Mouse (Mus musculus) heart, postnatal 0 days (tissue): ENCODE measurements around the gene Cpsf6. TPM values are rescaled to one million over a fixed set of nuclear protein-coding genes. Genes with fewer than 3 reads are reported as not detected.

Experiments used
- ATAC-seq: fragments of 200-750 bp; cut with Nextera tagmentation; 2 replicates; pipeline ENCODE4 v1.8.0; 2017; ENCODE audit warnings: low read depth, moderate number of reproducible peaks, moderate library complexity; ENCODE audit not compliant: insufficient read depth
- DNase-seq: peaks from one replicate; pipeline ENCODE4 v3.0.0-alpha.2; 2016; ENCODE audit warnings: low spot score
- H3K27ac ChIP-seq: fragments of 300-500 bp; sonication (generic); 2 replicates; pipeline ENCODE4 v1.5.1; 2014; ENCODE audit warnings: low read depth, mild to moderate bottlenecking
- H3K27me3 ChIP-seq: fragments of 300-500 bp; sonication (generic); 2 replicates; pipeline ENCODE4 v1.6.1; 2014; ENCODE audit warnings: low read length, mixed read lengths; ENCODE audit not compliant: control insufficient read depth, insufficient read depth
- H3K36me3 ChIP-seq: fragments of 300-500 bp; sonication (generic); replicated peaks from 2 replicates; pipeline ENCODE4 v1.6.1; 2014; ENCODE audit warnings: low read length, mixed read lengths; ENCODE audit not compliant: control insufficient read depth, insufficient read depth
- H3K4me1 ChIP-seq: fragments of 300-500 bp; sonication (generic); 2 replicates; pipeline ENCODE4 v1.6.1; 2014; ENCODE audit warnings: antibody characterized with exemption; ENCODE audit not compliant: control insufficient read depth, insufficient read depth
- H3K4me2 ChIP-seq: fragments of 300-500 bp; sonication (generic); 2 replicates; pipeline ENCODE4 v1.6.1; 2014; ENCODE audit warnings: low read depth, mild to moderate bottlenecking, low read length, moderate library complexity
- H3K4me3 ChIP-seq: fragments of 300-500 bp; sonication (generic); 2 replicates; pipeline ENCODE4 v1.5.1; 2014; ENCODE audit warnings: low read depth, low read length
- H3K9ac ChIP-seq: fragments of 300-500 bp; sonication (generic); replicated peaks from 2 replicates; pipeline ENCODE4 v1.6.1; 2014; ENCODE audit warnings: low read depth, low read length, mixed read lengths
- H3K9me3 ChIP-seq: fragments of 300-500 bp; sonication (generic); replicated peaks from 2 replicates; pipeline ENCODE4 v1.6.1; 2016; ENCODE audit warnings: low read length; ENCODE audit not compliant: control insufficient read depth
- CTCF ChIP-seq: IDR thresholded peaks from 2 replicates; pipeline ENCODE4 v1.5.1; 2016; ENCODE audit warnings: antibody characterized with exemption, control low read depth, low read depth
- EP300 ChIP-seq: IDR thresholded peaks from 2 replicates; pipeline ENCODE4 v1.6.1; 2016; ENCODE audit warnings: antibody characterized with exemption, low read depth
- WGBS: fragments of 180-500 bp; shearing (Covaris S2); extraction: QIAGEN DNeasy Blood & Tissue Kit; methylation state at CpG from one replicate; pipeline ENCODE4 v1.1.7; 2014; 5-methylcytosine and 5-hydroxymethylcytosine counted together
- polyA plus RNA-seq: library from polyadenylated mRNA; unstranded; fragments of >200 nt; fragmentation: Nextera tagmentation; extraction: Ambion mirVana; gene quantifications from 2 replicates; pipeline ENCODE4 v1.2.1, GENCODE M21; 2015
- total RNA-seq: library from RNA; depleted of rRNA; stranded (reverse); fragments of >200 nt; gene quantifications from 2 replicates; pipeline ENCODE4 v1.2.3, GENCODE M21; 2014; ENCODE audit warnings: low replicate concordance

Cpsf6 gene
- total and polyA plus RNA-seq, 2 experiments from 2014 or later = 55.7 to 57.8 TPM

GRCm38 (mm10) chr10:117407734-117408288 lies 28.0 kb upstream of the Cpsf6 start:
- no peak overlapping the region for H3K27ac ChIP-seq
- no peak overlapping the region for H3K4me2 ChIP-seq
- H3K9me3 ChIP-seq = no peaks in the 10 kb centered on the region
- 80% methylated on average over 4 of the region's 4 CpGs for WGBS
- no peaks in the 10 kb centered on the region for H3K36me3 ChIP-seq
- TF ChIP-seq CTCF = no peak
- TF ChIP-seq EP300 = no peak
- DNase-seq (no peak), ATAC-seq (no peak)
- H3K4me1 ChIP-seq = no peaks in the 10 kb centered on the region
- H3K27me3 ChIP-seq = no peaks in the 10 kb centered on the region
- no peak overlapping the region for H3K9ac ChIP-seq
- H3K4me3 ChIP-seq = no peak overlapping the region

DNA sequence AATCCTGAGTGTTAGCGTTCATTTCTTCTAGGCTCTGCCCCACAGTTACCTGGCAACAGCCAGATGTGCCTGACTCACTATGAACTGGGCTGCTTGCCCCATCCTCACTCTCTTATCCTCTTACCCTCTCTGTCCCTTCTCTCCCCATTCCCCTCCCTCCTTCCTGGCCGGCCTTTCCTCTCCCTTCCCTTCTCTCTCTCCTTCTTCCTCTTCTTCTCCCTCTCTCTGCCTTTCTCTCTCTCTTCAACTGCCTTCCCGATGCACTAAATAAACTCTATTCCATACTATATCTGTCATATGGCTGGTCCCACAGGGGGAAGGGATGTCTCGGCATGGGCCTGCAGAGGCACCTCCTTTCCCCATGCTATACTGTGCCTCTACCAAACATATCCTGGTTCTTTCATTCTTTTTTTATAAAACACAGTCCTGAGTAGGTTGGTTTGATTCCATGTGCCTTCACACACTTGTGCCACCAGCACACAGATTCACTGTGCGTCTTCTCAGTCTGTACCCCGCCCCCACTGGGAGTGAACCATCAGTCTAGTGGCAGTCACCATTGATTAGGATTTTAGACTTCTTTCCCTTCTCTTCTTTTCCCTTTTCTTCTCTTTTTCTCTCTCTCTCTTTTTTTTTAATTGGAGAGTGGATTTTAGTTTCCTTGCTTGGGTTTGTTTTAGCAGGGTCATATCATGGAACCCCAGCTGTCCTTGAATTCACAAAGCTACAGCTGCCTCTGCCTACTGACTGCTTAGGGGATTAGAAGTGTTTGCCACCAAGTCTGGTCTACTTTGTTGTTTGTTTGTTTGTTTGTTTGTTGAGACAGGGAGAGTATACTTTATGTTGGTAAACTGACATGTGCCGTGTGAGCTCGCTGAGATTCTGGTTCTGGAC lies 27.3 kb upstream of the Cpsf6 start:
- H3K36me3 ChIP-seq = no peaks in the 10 kb centered on the region
- ATAC-seq (no peak), DNase-seq (no peak)
- WGBS = 80% methylated on average over 8 of the region's 8 CpGs
- no peak overlapping the region for H3K4me2 ChIP-seq
- no peak overlapping the region for H3K27ac ChIP-seq
- H3K4me3 ChIP-seq = no peak overlapping the region
- H3K9ac ChIP-seq = no peak overlapping the region
- no peak for TF ChIP-seq EP300
- TF ChIP-seq CTCF = no peak
- H3K9me3 ChIP-seq = no peaks in the 10 kb centered on the region
- no peaks in the 10 kb centered on the region for H3K4me1 ChIP-seq
- H3K27me3 ChIP-seq = no peaks in the 10 kb centered on the region

GRCm38 (mm10) chr10:117406283-117406588 lies 26.4 kb upstream of the Cpsf6 start:
- whole genome bisulfite sequencing = 80% methylated on average over 5 of the region's 5 CpGs
- Histone ChIP-seq H3K4me3 (no peak overlapping the region), H3K9me3 (no peaks in the 10 kb centered on the region), H3K27me3 (no peaks in the 10 kb centered on the region), H3K27ac (no peak overlapping the region), H3K4me1 (no peaks in the 10 kb centered on the region), H3K9ac (no peak overlapping the region), H3K36me3 (no peaks in the 10 kb centered on the region), H3K4me2 (no peak overlapping the region)
- no peak for DNase-seq
- TF ChIP-seq CTCF (no peak), EP300 (no peak)
- no peak for ATAC-seq

DNA sequence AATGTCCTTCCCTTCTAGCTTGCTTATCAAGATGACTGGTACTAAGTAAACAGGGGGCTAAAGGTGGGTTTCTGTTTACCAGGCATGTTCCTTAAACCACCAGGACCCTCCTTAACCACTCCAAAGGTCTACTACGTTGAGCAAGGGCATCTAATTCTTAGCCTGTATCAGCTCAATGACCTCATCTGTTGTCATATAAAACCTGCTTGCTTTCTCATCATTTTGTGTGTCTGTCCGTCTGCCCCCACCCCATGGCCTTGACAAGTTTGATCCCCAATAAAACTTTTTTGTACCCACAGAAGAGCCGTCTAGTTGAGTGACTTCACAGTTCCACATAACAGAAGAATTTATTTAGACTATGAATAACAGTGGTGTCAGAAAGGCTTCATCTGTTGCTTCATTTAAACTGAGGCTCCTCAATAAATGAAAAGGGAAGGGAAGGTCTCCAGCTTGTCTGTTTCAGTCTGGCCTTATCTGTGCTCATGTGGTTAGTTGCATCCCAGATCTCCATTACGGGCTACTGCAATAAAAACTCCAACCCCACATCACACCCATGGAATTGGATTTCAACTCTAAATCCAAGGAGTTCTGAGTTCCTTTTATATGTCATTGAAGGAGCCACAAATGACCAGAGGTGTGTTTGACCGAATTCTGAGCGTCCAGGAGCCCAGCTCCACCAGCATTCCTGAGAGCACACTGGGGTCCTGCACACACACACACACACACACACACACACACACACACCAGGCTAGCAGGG lies 25.9 kb upstream of the Cpsf6 start:
- no peak for ATAC-seq

DNA sequence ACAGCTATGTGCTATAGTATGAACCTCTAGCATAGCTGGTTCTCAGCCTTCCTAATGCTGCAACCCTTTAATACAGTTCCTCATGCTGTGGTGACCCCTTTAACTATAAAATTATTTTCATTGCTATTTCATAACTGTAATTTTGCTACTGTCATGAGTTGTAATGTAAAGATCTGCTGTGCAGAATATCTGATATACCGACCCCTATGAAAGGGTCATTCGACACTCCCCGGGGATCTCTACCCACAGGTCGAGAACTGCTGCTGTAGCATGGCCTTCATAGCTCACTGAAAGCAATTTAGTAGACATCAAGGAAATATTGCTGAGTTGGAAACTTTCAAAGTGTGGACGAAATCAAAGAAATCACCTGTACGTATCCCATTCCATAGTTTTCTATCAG lies 24.6 kb upstream of the Cpsf6 start:
- H3K9ac ChIP-seq = no peak overlapping the region
- H3K27me3 ChIP-seq = no peaks in the 10 kb centered on the region
- H3K27ac ChIP-seq = no peak overlapping the region
- WGBS = 89% methylated on average over 6 of the region's 6 CpGs
- TF ChIP-seq CTCF (no peak), EP300 (no peak)
- no peaks in the 10 kb centered on the region for H3K9me3 ChIP-seq
- H3K4me3 ChIP-seq = no peak overlapping the region
- no peaks in the 10 kb centered on the region for H3K36me3 ChIP-seq
- no peaks in the 10 kb centered on the region for H3K4me1 ChIP-seq
- no peak overlapping the region for H3K4me2 ChIP-seq
- DNase-seq = no peak
- no peak for ATAC-seq

More for the DNA sequence above, 25.9 kb upstream of the Cpsf6 start:
- TF ChIP-seq CTCF = no peak
- no peak for TF ChIP-seq EP300
- no peaks in the 10 kb centered on the region for H3K4me1 ChIP-seq
- DNase-seq = no peak
- no peak overlapping the region for H3K27ac ChIP-seq
- no peak overlapping the region for H3K4me3 ChIP-seq
- no peak overlapping the region for H3K9ac ChIP-seq
- H3K36me3 ChIP-seq = no peaks in the 10 kb centered on the region
- H3K4me2 ChIP-seq = no peak overlapping the region
- no peaks in the 10 kb centered on the region for H3K27me3 ChIP-seq
- WGBS = 73% methylated on average over 6 of the region's 6 CpGs
- H3K9me3 ChIP-seq = no peaks in the 10 kb centered on the region
